Mouse (Mus musculus): ENCODE data around the gene Prkn. TPM values are rescaled to one million over a fixed set of nuclear protein-coding genes. Genes with fewer than 3 reads are reported as not detected.

Gene Prkn
- polyA plus RNA-seq, 1 experiment from 2014 or later = 0.96 TPM

DNA sequence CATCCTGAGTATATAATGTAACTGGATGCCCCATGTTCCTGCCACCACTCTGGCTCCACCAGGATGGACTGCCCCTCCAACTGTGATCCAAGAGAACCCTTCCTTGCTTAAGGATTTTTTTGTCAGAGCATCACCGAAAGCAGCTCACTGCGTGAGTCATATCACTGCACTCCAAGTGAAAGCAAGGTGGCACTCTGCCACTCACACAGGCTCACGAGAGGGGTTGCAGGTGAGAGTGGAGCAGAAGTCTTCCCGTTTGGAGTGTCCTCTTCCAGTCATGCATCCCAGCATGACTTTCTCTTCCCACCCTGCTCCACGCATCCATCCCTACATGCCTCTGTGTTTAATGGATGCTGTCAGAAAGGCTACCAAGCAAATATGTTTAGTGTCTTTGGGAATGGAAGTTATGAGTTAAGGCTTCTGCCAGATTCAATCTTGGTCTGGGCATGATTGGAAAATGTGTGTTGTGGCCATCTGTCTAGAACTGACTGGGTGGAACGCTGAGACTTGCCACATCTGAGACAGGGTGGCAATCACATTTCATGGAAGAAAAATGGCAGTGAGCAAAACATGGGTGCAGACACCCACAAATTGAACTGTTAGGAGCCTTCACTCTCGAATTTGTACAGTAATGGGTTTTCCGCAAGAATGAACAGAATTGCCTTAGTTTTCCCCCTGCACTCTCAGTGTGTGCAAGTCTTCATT, 778.9 kb downstream of the Prkn start:
- Histone ChIP-seq H3K4me1 (replicated peaks; ENCODE audit: control insufficient read depth, insufficient read depth, low read length) (no peaks in the 10 kb centered on the region), H3K9ac (ENCODE audit: low read depth, low read length) (no peak overlapping the region), H3K9me3 (ENCODE audit: control insufficient read depth) (no peaks in the 10 kb centered on the region), H3K4me2 (replicated peaks; ENCODE audit: low read depth) (no peak overlapping the region), H3K36me3 (ENCODE audit: control insufficient read depth, insufficient read depth) (no peaks in the 10 kb centered on the region), H3K27me3 (replicated peaks; ENCODE audit: control insufficient read depth, insufficient read depth, low read length) (no peaks in the 10 kb centered on the region), H3K27ac (ENCODE audit: low read depth, low read length) (no peak overlapping the region), H3K4me3 (ENCODE audit: low read depth, low read length) (no peak overlapping the region)
- TF ChIP-seq CTCF (IDR thresholded peaks at IDR 0.05; ENCODE audit: low read depth) = no peak
- no peak for ATAC-seq
- WGBS = 85% methylated on average over 8 of the region's 8 CpGs

DNA sequence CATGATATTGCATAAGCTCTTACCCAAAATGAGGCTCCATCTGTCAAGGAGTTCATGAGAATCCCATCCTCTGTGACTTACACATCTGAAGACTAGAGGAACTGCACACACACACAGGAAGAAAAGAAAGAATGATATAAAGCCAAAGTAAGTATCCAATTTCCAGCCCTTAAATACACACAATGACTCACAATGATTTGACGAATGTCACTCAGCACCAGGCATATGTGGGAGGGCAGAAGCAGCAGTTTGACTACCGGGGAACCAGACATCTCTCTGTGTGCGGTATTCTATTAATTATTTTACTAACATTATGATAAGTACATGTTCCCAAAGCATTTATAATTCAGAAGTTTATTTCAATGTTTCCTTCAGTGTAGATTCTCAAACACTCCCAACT, 780.6 kb downstream of the Prkn start:
- 58% methylated on average over 3 of the region's 3 CpGs for WGBS
- H3K4me2 ChIP-seq (replicated peaks; ENCODE audit: low read depth) = no peak overlapping the region
- no peaks in the 10 kb centered on the region for H3K27me3 ChIP-seq (replicated peaks; ENCODE audit: control insufficient read depth, insufficient read depth, low read length)
- no peak for TF ChIP-seq CTCF (IDR thresholded peaks at IDR 0.05; ENCODE audit: low read depth)
- no peaks in the 10 kb centered on the region for H3K4me1 ChIP-seq (replicated peaks; ENCODE audit: control insufficient read depth, insufficient read depth, low read length)
- H3K36me3 ChIP-seq (ENCODE audit: control insufficient read depth, insufficient read depth) = no peaks in the 10 kb centered on the region
- no peak overlapping the region for H3K4me3 ChIP-seq (ENCODE audit: low read depth, low read length)
- H3K9me3 ChIP-seq (ENCODE audit: control insufficient read depth) = no peaks in the 10 kb centered on the region
- no peak for ATAC-seq
- no peak overlapping the region for H3K9ac ChIP-seq (ENCODE audit: low read depth, low read length)
- H3K27ac ChIP-seq (ENCODE audit: low read depth, low read length) = no peak overlapping the region

- H3K9me3 ChIP-seq (ENCODE audit: control insufficient read depth) = no peaks in the 10 kb centered on the region
- WGBS = 58% methylated on average over 3 of the region's 3 CpGs
- no peak for ATAC-seq
- TF ChIP-seq CTCF (IDR thresholded peaks at IDR 0.05; ENCODE audit: low read depth) = peak; percentile 58
- no peaks in the 10 kb centered on the region for H3K4me1 ChIP-seq (replicated peaks; ENCODE audit: control insufficient read depth, insufficient read depth, low read length)
- no peak overlapping the region for H3K9ac ChIP-seq (ENCODE audit: low read depth, low read length)
- no peak overlapping the region for H3K27ac ChIP-seq (ENCODE audit: low read depth, low read length)
- no peak overlapping the region for H3K4me3 ChIP-seq (ENCODE audit: low read depth, low read length)
- H3K27me3 ChIP-seq (replicated peaks; ENCODE audit: control insufficient read depth, insufficient read depth, low read length) = no peaks in the 10 kb centered on the region
- no peaks in the 10 kb centered on the region for H3K36me3 ChIP-seq (ENCODE audit: control insufficient read depth, insufficient read depth)
- no peak overlapping the region for H3K4me2 ChIP-seq (replicated peaks; ENCODE audit: low read depth)
Observed at GRCm38 (mm10) chr17:11621492-11621891, 781.3 kb downstream of the Prkn start.

DNA sequence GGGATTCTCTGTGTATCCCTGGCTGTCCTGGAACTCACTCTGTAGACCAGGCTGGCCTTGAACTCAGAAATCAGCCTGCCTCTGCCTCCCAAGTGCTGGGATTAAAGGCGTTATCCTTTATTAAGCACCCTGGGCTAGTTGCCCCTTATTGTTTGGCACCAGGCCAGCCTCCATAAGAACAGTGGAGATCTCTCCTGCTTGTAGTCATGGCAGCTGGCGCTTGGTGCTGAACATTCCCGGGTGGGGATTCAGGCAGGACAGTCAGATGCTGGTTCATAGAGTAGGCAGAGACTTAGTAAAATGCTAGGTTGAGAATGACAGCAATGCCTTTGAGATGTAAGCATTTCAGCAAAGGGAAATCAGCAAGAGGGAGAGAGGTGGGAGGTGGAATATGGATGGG, 786.1 kb downstream of the Prkn start:
- Histone ChIP-seq H3K27ac (ENCODE audit: low read depth, low read length) (no peak overlapping the region), H3K4me3 (ENCODE audit: low read depth, low read length) (no peak overlapping the region), H3K9ac (ENCODE audit: low read depth, low read length) (no peak overlapping the region), H3K27me3 (replicated peaks; ENCODE audit: control insufficient read depth, insufficient read depth, low read length) (no peaks in the 10 kb centered on the region), H3K9me3 (ENCODE audit: control insufficient read depth) (no peaks in the 10 kb centered on the region), H3K4me2 (replicated peaks; ENCODE audit: low read depth) (no peak overlapping the region), H3K4me1 (replicated peaks; ENCODE audit: control insufficient read depth, insufficient read depth, low read length) (no peaks in the 10 kb centered on the region), H3K36me3 (ENCODE audit: control insufficient read depth, insufficient read depth) (no peaks in the 10 kb centered on the region)
- no peak for ATAC-seq
- TF ChIP-seq CTCF (IDR thresholded peaks at IDR 0.05; ENCODE audit: low read depth) = no peak
- WGBS = 86% methylated on average over 3 of the region's 3 CpGs

DNA sequence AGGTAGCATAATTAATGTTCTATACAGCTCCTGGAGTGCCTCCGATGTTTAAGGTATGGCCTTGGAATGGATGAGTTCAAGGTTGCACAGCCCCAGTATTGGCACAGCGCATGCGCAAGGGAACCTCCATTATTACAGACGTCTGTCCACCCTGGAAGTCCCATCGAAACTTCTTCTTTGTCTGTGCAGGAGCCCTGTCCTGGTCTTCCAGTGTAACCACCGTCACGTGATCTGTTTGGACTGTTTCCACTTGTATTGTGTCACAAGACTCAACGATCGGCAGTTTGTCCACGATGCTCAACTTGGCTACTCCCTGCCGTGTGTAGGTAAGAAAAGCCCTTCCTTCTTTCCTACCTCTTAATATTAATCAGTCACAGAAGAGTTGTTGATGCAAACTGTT, 794.9 kb downstream of the Prkn start:
- no peaks in the 10 kb centered on the region for H3K36me3 ChIP-seq (ENCODE audit: control insufficient read depth, insufficient read depth)
- no peak overlapping the region for H3K4me3 ChIP-seq (ENCODE audit: low read depth, low read length)
- H3K9ac ChIP-seq (ENCODE audit: low read depth, low read length) = no peak overlapping the region
- WGBS = 91% methylated on average over 11 of the region's 11 CpGs
- no peak overlapping the region for H3K27ac ChIP-seq (ENCODE audit: low read depth, low read length)
- no peaks in the 10 kb centered on the region for H3K4me1 ChIP-seq (replicated peaks; ENCODE audit: control insufficient read depth, insufficient read depth, low read length)
- no peaks in the 10 kb centered on the region for H3K27me3 ChIP-seq (replicated peaks; ENCODE audit: control insufficient read depth, insufficient read depth, low read length)
- TF ChIP-seq CTCF (IDR thresholded peaks at IDR 0.05; ENCODE audit: low read depth) = no peak
- no peak for ATAC-seq
- H3K9me3 ChIP-seq (ENCODE audit: control insufficient read depth) = no peaks in the 10 kb centered on the region
- no peak overlapping the region for H3K4me2 ChIP-seq (replicated peaks; ENCODE audit: low read depth)

- Histone ChIP-seq H3K9ac (ENCODE audit: low read depth, low read length) (no peak overlapping the region), H3K4me3 (ENCODE audit: low read depth, low read length) (no peak overlapping the region), H3K27me3 (replicated peaks; ENCODE audit: control insufficient read depth, insufficient read depth, low read length) (no peaks in the 10 kb centered on the region), H3K9me3 (ENCODE audit: control insufficient read depth) (no peaks in the 10 kb centered on the region), H3K4me2 (replicated peaks; ENCODE audit: low read depth) (no peak overlapping the region), H3K36me3 (ENCODE audit: control insufficient read depth, insufficient read depth) (no peaks in the 10 kb centered on the region), H3K27ac (ENCODE audit: low read depth, low read length) (no peak overlapping the region), H3K4me1 (replicated peaks; ENCODE audit: control insufficient read depth, insufficient read depth, low read length) (no peaks in the 10 kb centered on the region)
- no peak for TF ChIP-seq CTCF (IDR thresholded peaks at IDR 0.05; ENCODE audit: low read depth)
- WGBS = 65% methylated on average over 10 of the region's 10 CpGs
- ATAC-seq = no peak
Observed at GRCm38 (mm10) chr17:11637642-11638041, 797.5 kb downstream of the Prkn start.

GRCm38 (mm10) chr17:11638451-11638850, 798.3 kb downstream of the Prkn start:
- H3K4me2 ChIP-seq (replicated peaks; ENCODE audit: low read depth) = no peak overlapping the region
- H3K9me3 ChIP-seq (ENCODE audit: control insufficient read depth) = no peaks in the 10 kb centered on the region
- no peak overlapping the region for H3K27ac ChIP-seq (ENCODE audit: low read depth, low read length)
- TF ChIP-seq CTCF (IDR thresholded peaks at IDR 0.05; ENCODE audit: low read depth) = no peak
- no peaks in the 10 kb centered on the region for H3K4me1 ChIP-seq (replicated peaks; ENCODE audit: control insufficient read depth, insufficient read depth, low read length)
- H3K4me3 ChIP-seq (ENCODE audit: low read depth, low read length) = no peak overlapping the region
- no peaks in the 10 kb centered on the region for H3K36me3 ChIP-seq (ENCODE audit: control insufficient read depth, insufficient read depth)
- 79% methylated on average over 6 of the region's 6 CpGs for WGBS
- no peak for ATAC-seq
- no peaks in the 10 kb centered on the region for H3K27me3 ChIP-seq (replicated peaks; ENCODE audit: control insufficient read depth, insufficient read depth, low read length)
- H3K9ac ChIP-seq (ENCODE audit: low read depth, low read length) = no peak overlapping the region
